Comparison of ENCODE assay signal across 8 mouse cellular contexts in the genomic region with DNA sequence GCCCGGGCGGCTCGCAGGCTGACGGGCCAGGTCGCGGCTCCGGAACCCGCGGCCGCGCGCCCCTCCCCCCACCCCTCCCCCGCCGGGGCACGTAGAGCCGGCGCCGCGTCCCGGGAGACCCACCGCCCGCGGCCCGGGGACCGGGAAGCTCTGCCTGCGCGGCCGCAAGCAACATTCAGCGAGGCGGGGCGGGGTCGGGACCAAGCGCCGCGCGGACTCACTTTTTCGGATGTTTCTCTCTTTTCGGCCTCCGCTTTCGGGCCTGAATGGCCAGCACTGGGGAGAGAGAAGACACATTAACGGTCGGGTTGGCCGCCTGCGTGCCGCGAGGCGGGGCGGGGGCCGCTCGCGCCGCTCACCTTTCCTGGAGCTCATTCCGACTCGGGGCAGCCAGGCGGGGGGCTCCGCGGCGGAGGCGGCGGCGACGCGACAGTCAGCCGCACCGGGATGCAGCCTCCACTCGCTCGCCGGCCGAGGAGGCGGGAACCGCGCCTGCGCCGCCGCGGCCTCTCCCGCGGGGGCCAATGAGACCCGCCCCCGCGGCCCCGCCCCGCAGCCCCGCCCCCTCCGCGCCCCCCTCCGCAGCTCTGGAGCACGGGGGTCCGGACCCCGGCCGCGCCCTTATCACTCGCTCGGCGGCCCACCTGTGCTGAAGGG. TPM values are rescaled to one million over a fixed set of nuclear protein-coding genes. Genes with fewer than 3 reads are reported as not detected.
A peak's percentile ranks its signal among the peaks of the same experiment; 100 is the strongest.
DNase-seq lines count a peak whose midpoint lies in the region; ATAC-seq and TF ChIP-seq lines count a peak whose summit lies in the region.

No protein-coding gene starts in this region.

- no peaks in the 10 kb centered on the region for H3K27me3 ChIP-seq in hindbrain, embryonic 16.5 days (replicated peaks; ENCODE audit: control insufficient read depth, insufficient read depth, low read length)
- H3K27me3 ChIP-seq in megakaryocyte, embryonic 14.5 days (replicated peaks), result peaks cover 42% of the 10 kb centered on the region

- H3K4me3 ChIP-seq in gastrocnemius, adult 2 months, result peak overlapping the region; percentile 83
- peak overlapping the region; percentile 93 for H3K4me3 ChIP-seq in hindbrain, embryonic 16.5 days (ENCODE audit: low read length)
- H3K4me3 ChIP-seq in megakaryocyte, embryonic 14.5 days (replicated peaks), result peak overlapping the region; percentile 94

- peak overlapping the region; percentile 75 for H3K27ac ChIP-seq in gastrocnemius, adult 2 months
- H3K27ac ChIP-seq in hindbrain, embryonic 16.5 days (ENCODE audit: low read depth, low read length), result peak overlapping the region; percentile 91

- ATAC-seq in activated CD4-positive, CD25-positive, alpha-beta regulatory T cell, adult 4 months, result peak; percentile 18
- ATAC-seq in hindbrain, embryonic 16.5 days, result peak; percentile 90

- peaks cover 7% of the 10 kb centered on the region for H3K4me1 ChIP-seq in hindbrain, embryonic 16.5 days (ENCODE audit: control insufficient read depth, insufficient read depth, low read depth, low read length)
- peaks cover 11% of the 10 kb centered on the region for H3K4me1 ChIP-seq in megakaryocyte, embryonic 14.5 days

- H3K36me3 ChIP-seq in hindbrain, embryonic 16.5 days (ENCODE audit: control insufficient read depth, insufficient read depth, low read length), result no peaks in the 10 kb centered on the region
- H3K36me3 ChIP-seq in megakaryocyte, embryonic 14.5 days (replicated peaks; ENCODE audit: low read length), result no peaks in the 10 kb centered on the region

- peak overlapping the region; percentile 82 for H3K9ac ChIP-seq in hindbrain, embryonic 16.5 days (ENCODE audit: low read depth, low read length)

- WGBS in hindbrain, embryonic 16.5 days, result 1% methylated on average over 17 of the region's 95 CpGs

- intact Hi-C loops in gastrocnemius, adult 2 months (cut with DNase I), result loop anchor here (10.0 kb wide), 1 partner anchor 79 kb away; no protein-coding TSS in a partner anchor
- intact Hi-C loops in left cerebral cortex, postnatal 10 days (cut with DNase I), result no loop called here

- H3K4me2 ChIP-seq in hindbrain, embryonic 16.5 days (ENCODE audit: low read length), result peak overlapping the region; percentile 70

- no peak for TF ChIP-seq CTCF in gastrocnemius, adult 2 months (IDR thresholded peaks at IDR 0.05)

- H3K9me3 ChIP-seq in hindbrain, embryonic 16.5 days (ENCODE audit: control insufficient read depth, low read length), result no peaks in the 10 kb centered on the region
- H3K9me3 ChIP-seq in megakaryocyte, embryonic 14.5 days, result no peaks in the 10 kb centered on the region

- peak; percentile 78 to 87 for DNase-seq in cerebellum, postnatal 25 days
- DNase-seq in gastrocnemius, adult 2 months, result peak; percentile 75
- peak; percentile 36 to 83 for DNase-seq in left cerebral cortex, postnatal 10 days (ENCODE audit: extremely low spot score in 1 of 2, low spot score in 2 of 2)
- peak; percentile 75 for DNase-seq in right cerebral cortex, postnatal 25 days
- DNase-seq in c-Kit-positive CD71-positive TER-119-positive erythroid progenitor cells, embryonic 14.5 days (ENCODE audit: low spot score), result no peak

RNA-seq across cellular contexts. Expression of a gene that starts 8.8 kb away (rescaled TPM):
- polyA plus RNA-seq in activated CD4-positive, CD25-positive, alpha-beta regulatory T cell, adult 4 months (2017; shearing (Covaris generic)), result 10 to 100 TPM; 74.3 to 80.2 TPM
- total RNA-seq in gastrocnemius, adult 2 months (2021), result 10 to 100 TPM; 26.8 to 27.1 TPM
- polyA plus RNA-seq in hindbrain, embryonic 16.5 days (2015; fragmentation: Nextera tagmentation; extraction: Ambion mirVana), result 103 and 108 TPM in 2 replicates
- 100 to 1,000 TPM; 175 to 176 TPM for total RNA-seq in left cerebral cortex, postnatal 10 days (2021)
- polyA plus RNA-seq in megakaryocyte, embryonic 14.5 days (2012; ENCODE audit: insufficient read depth, low replicate concordance), result 1.5 TPM in 1 of 2 replicates, not detected in the other

Comparison
In these comparisons a context has a peak if more than half of its experiments do, and no peak if none do; other contexts are left out.
1. RNA of a gene that starts 8.8 kb away (polyA plus RNA-seq): 103 to 108 TPM in hindbrain, embryonic 16.5 days and 74.3 to 80.2 TPM in activated CD4-positive, CD25-positive, alpha-beta regulatory T cell, adult 4 months; 1.5 TPM in megakaryocyte, embryonic 14.5 days; every median in the first group is over 10 times any median in the second.
2. Peak in every context shown above with its lines, with median percentiles within 50 percentile points of each other: H3K4me3 ChIP-seq.